Mouse (Mus musculus) liver, embryonic 14 days (tissue): Measurements from ENCODE around the gene Psmc2. TPM values are rescaled to one million over a fixed set of nuclear protein-coding genes. Genes with fewer than 3 reads are reported as not detected.

Source experiments
- polyA plus RNA-seq: library from polyadenylated mRNA; depleted of rRNA; stranded (reverse); fragments of >200 nt; gene quantifications from 2 replicates; pipeline ENCODE4 v1.2.3, GENCODE M21; 2012; rRNA removed

Psmc2 gene
- 59.9 and 69.4 TPM in 2 replicates for polyA plus RNA-seq

GRCm38 (mm10) chr5:21785053-21785452 is at the start of gene Psmc2, which contains the start of gene Dnajc2:
TSS of gene Psmc2 (plus strand) at chr5:21785283.
TSS of gene Dnajc2 (minus strand) at chr5:21785251.

GRCm38 (mm10) chr5:21736956-21737585 is 48.0 kb upstream of the Psmc2 start, which contains the start of gene Pmpcb:
TSS of gene Pmpcb (plus strand) at chr5:21737141.

Other genes starting within 250 kb of the Psmc2 start
- gene Lrrc17, start 241.7 kb upstream of the Psmc2 start, polyA plus RNA-seq, result 0.54 and 2.0 TPM in 2 replicates
- 0.12 and 0.15 TPM in 2 replicates for gene Fbxl13, start 139.6 kb upstream of the Psmc2 start, polyA plus RNA-seq
- 8.6 and 10.5 TPM in 2 replicates for gene Armc10, start 139.5 kb upstream of the Psmc2 start, polyA plus RNA-seq
- 1.3 TPM in 2 replicates for gene Napepld, start 83.9 kb upstream of the Psmc2 start, polyA plus RNA-seq
- gene Pmpcb, start 48.1 kb upstream of the Psmc2 start, polyA plus RNA-seq, result 37.6 and 41.4 TPM in 2 replicates
- 17.4 and 17.8 TPM in 2 replicates for gene Dnajc2, start within 50 bp of the Psmc2 start, polyA plus RNA-seq
- gene Slc26a5, start 80.3 kb downstream of the Psmc2 start, polyA plus RNA-seq, result 0.01 TPM in 1 of 2 replicates, not detected in the other